Comparison of ENCODE assay signal across 9 mouse cellular contexts in the genomic region with DNA sequence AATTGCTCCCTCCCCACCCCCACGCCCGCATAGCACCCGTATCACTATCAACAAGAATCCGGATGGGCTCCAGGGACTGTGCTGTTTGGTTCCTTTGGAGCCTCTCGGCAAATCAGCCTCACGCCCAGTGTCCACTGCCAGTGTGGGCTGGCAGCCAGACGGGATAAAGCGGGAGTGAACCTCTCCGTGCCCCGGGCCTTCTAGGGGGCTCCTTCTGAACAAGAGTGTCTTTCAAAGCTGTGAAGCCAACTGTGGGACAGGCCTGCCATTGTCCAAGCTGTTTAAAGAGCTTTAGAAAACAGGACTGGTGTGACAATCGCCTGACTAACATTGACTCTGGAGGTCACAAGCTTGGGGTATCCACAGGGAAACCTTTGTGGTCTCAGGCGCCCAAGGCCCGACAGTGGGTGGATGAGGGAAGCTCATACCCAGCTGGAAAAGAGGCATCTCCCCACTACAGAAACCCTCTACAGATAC.
DNase-seq lines count a peak whose midpoint lies in the region; ATAC-seq and TF ChIP-seq lines count a peak whose summit lies in the region.
"Had no signal": no experiment of that assay in that cellular context is flagged by ENCODE, and none has a peak within 500 bp of the region (broad histone marks: within the 10 kb centered on the region; RNA-seq: fewer than 3 reads in every experiment).

No protein-coding gene starts in this region.

- no peak overlapping the region for H3K27ac ChIP-seq in cerebellum, adult 2 months (ENCODE audit: insufficient read depth, low read length)
- peak overlapping the region; percentile 74 for H3K27ac ChIP-seq in hindbrain, postnatal 0 days

- no peak for TF ChIP-seq CTCF in cerebellum, adult 2 months (IDR thresholded peaks at IDR 0.05; ENCODE audit: borderline replicate concordance, insufficient read depth, low read depth, low read length)
- no peak for TF ChIP-seq CTCF in hindbrain, postnatal 0 days (IDR thresholded peaks at IDR 0.05; ENCODE audit: low read depth)

- no peak overlapping the region for H3K4me2 ChIP-seq in hindbrain, postnatal 0 days (ENCODE audit: low read depth, low read length)

- peaks cover 13% of the 10 kb centered on the region; the same call in 1 of the 2 replicates for H3K4me1 ChIP-seq in cerebellum, adult 2 months (ENCODE audit: control insufficient read depth, insufficient read depth, low read length)
- peaks cover 4% of the 10 kb centered on the region; the same call in 1 of the 2 replicates for H3K4me1 ChIP-seq in hindbrain, postnatal 0 days (ENCODE audit: insufficient read depth, low read length)
- H3K4me1 ChIP-seq: megakaryocyte, embryonic 14.5 days had no signal

- no peaks in the 10 kb centered on the region for H3K36me3 ChIP-seq in hindbrain, postnatal 0 days (ENCODE audit: insufficient read depth, low read length)

- no peak for TF ChIP-seq POLR2A in cerebellum, adult 2 months (IDR thresholded peaks at IDR 0.05; ENCODE audit: borderline replicate concordance, insufficient read depth, low read length)

- no peaks in the 10 kb centered on the region for H3K27me3 ChIP-seq in cerebellum, adult 2 months (ENCODE audit: control insufficient read depth, insufficient read depth, low read length)
- H3K27me3 ChIP-seq in hindbrain, postnatal 0 days (ENCODE audit: insufficient read depth, low read length), result no peaks in the 10 kb centered on the region
- H3K27me3 ChIP-seq: megakaryocyte, embryonic 14.5 days had no signal

- 32% methylated on average over 13 of the region's 13 CpGs for WGBS in cerebellum, adult 2 months
- WGBS in hindbrain, postnatal 0 days, result 33% methylated on average over 13 of the region's 13 CpGs

- DNase-seq in ZHBTc4 (ENCODE audit: low read depth, low spot score), result peak; percentile 39
- peak; percentile 63 to 69 for DNase-seq in cerebellum, adult 2 months
- DNase-seq in gastrocnemius, postnatal 25 days, result peak; percentile 29
- DNase-seq in hindbrain, postnatal 0 days (ENCODE audit: low spot score), result peak; percentile 87
- peak; percentile 43 for DNase-seq in lung, postnatal 25 days (ENCODE audit: low spot score)
- DNase-seq in thymus, adult 18-20 months, result no peak
- DNase-seq in thymus, postnatal 25 days, result no peak
- no peak for DNase-seq in c-Kit-positive CD71-positive TER-119-positive erythroid progenitor cells, embryonic 14.5 days (ENCODE audit: low spot score)

- no peak overlapping the region for H3K9ac ChIP-seq in hindbrain, postnatal 0 days (replicated peaks; ENCODE audit: low read length)

- no peak overlapping the region for H3K4me3 ChIP-seq in cerebellum, adult 2 months (replicated peaks; ENCODE audit: insufficient read depth, low read depth, low read length)
- H3K4me3 ChIP-seq in hindbrain, postnatal 0 days (ENCODE audit: low read length), result no peak overlapping the region
- H3K4me3 ChIP-seq: megakaryocyte, embryonic 14.5 days had no signal

- H3K9me3 ChIP-seq in hindbrain, postnatal 0 days (ENCODE audit: low read length), result no peaks in the 10 kb centered on the region

- ATAC-seq in hindbrain, postnatal 0 days, result peak; percentile 95

Comparison
In these comparisons a context has a peak if more than half of its experiments do, and no peak if none do; other contexts are left out.
1. DNase-seq: peak in ZHBTc4 (single experiment), cerebellum, adult 2 months (2 of 2), gastrocnemius, postnatal 25 days (single experiment), hindbrain, postnatal 0 days (single experiment) and lung, postnatal 25 days (single experiment); none in thymus, adult 18-20 months (0 of 2), thymus, postnatal 25 days (single experiment) and c-Kit-positive CD71-positive TER-119-positive erythroid progenitor cells, embryonic 14.5 days (single experiment).